Mouse (Mus musculus): Measurements from ENCODE around the gene Eaf1.
A peak's percentile ranks its signal among the peaks of the same experiment; 100 is the strongest.
"Not testable (repeated sequence)": the region's sequence is repeated elsewhere in the genome, so short reads cannot be mapped to it uniquely, and the experiment has no call there.

The Eaf1 gene

GRCm38 (mm10) chr14:31494349-31494974, at the start of gene Eaf1:
Eaf1 (plus strand) TSS chr14:31494399.
- DNase-seq (ENCODE audit: low spot score): peak; percentile 76

- DNase-seq (ENCODE audit: low spot score): no peak
Measured at GRCm38 (mm10) chr14:31448994-31449393, 45.2 kb upstream of the Eaf1 start.

- DNase-seq (ENCODE audit: low spot score): not testable (repeated sequence)
Measured at GRCm38 (mm10) chr14:31453946-31454345, 40.3 kb upstream of the Eaf1 start.

GRCm38 (mm10) chr14:31454849-31455566, 39.2 kb upstream of the Eaf1 start:
- no peak for DNase-seq (ENCODE audit: low spot score)

- DNase-seq (ENCODE audit: low spot score): no peak
Measured at GRCm38 (mm10) chr14:31456064-31456721, 38.0 kb upstream of the Eaf1 start.

- DNase-seq (ENCODE audit: low spot score): no peak
Measured at GRCm38 (mm10) chr14:31458006-31458405, 36.2 kb upstream of the Eaf1 start.

- DNase-seq (ENCODE audit: low spot score): not testable (repeated sequence)
Measured at GRCm38 (mm10) chr14:31462226-31462625, 32.0 kb upstream of the Eaf1 start.

- peak; percentile 29 for DNase-seq (ENCODE audit: low spot score)
Measured at GRCm38 (mm10) chr14:31462886-31463285, 31.3 kb upstream of the Eaf1 start.

- DNase-seq (ENCODE audit: low spot score): no peak
Measured at GRCm38 (mm10) chr14:31464176-31464575, 30.0 kb upstream of the Eaf1 start.

- DNase-seq (ENCODE audit: low spot score): no peak
Measured at GRCm38 (mm10) chr14:31469711-31470110, 24.5 kb upstream of the Eaf1 start.

GRCm38 (mm10) chr14:31472451-31473061, 21.6 kb upstream of the Eaf1 start:
- DNase-seq (ENCODE audit: low spot score): peak; percentile 83

- DNase-seq (ENCODE audit: low spot score): no peak
Measured at GRCm38 (mm10) chr14:31473297-31473696, 20.9 kb upstream of the Eaf1 start.

- no peak for DNase-seq (ENCODE audit: low spot score)
Measured at GRCm38 (mm10) chr14:31482417-31482816, 11.8 kb upstream of the Eaf1 start.

GRCm38 (mm10) chr14:31486465-31486864, 7.7 kb upstream of the Eaf1 start:
- no peak for DNase-seq (ENCODE audit: low spot score)

- DNase-seq (ENCODE audit: low spot score): no peak
Measured at GRCm38 (mm10) chr14:31488055-31488454, 6.1 kb upstream of the Eaf1 start.

GRCm38 (mm10) chr14:31493901-31494300, 298 bp upstream of the Eaf1 start:
- peak; percentile 21 for DNase-seq (ENCODE audit: low spot score)

- peak; percentile 91 for DNase-seq (ENCODE audit: low spot score)
Measured at GRCm38 (mm10) chr14:31494975-31495455, 816 bp downstream of the Eaf1 start, which contains the start of gene Mettl6. Mettl6 (minus strand) TSS chr14:31495040.

- DNase-seq (ENCODE audit: low spot score): no peak
Measured at GRCm38 (mm10) chr14:31495538-31495937, 1.3 kb downstream of the Eaf1 start.

- DNase-seq (ENCODE audit: low spot score): peak; percentile 73
Measured at GRCm38 (mm10) chr14:31496241-31496646, 2.0 kb downstream of the Eaf1 start.

- DNase-seq (ENCODE audit: low spot score): no peak
Measured at GRCm38 (mm10) chr14:31499526-31499925, 5.3 kb downstream of the Eaf1 start.

GRCm38 (mm10) chr14:31503406-31503805, 9.2 kb downstream of the Eaf1 start:
- peak; percentile 34 for DNase-seq (ENCODE audit: low spot score)

GRCm38 (mm10) chr14:31506456-31506855, 12.3 kb downstream of the Eaf1 start:
- DNase-seq (ENCODE audit: low spot score): no peak
